Mouse (Mus musculus) CH12.LX (cell line): ENCODE measurements at regions not wholly inside any gene's neighbourhood (a gene's known extent, or its start where the extent isn't known, plus 50 kb on each side); places are given as distances from the start of the nearest gene placed in this dataset.

Experiments used
- DNase-seq: peaks from one replicate; pipeline ENCODE4 v3.0.0-alpha.2; 2013; ENCODE audit errors: extremely low read depth
- H3K27ac ChIP-seq: 2 replicates; pipeline ENCODE4 v1.5.1; 2012; ENCODE audit warnings: low read depth, mild to moderate bottlenecking, control low read depth, moderate library complexity; ENCODE audit not compliant: insufficient read depth
- H3K27me3 ChIP-seq: replicated peaks from 2 replicates; pipeline ENCODE3; 2012; ENCODE audit warnings: inconsistent platforms
- H3K36me3 ChIP-seq, 2 experiments: replicated peaks in 1 of 2; 2 replicates each; pipeline versions ENCODE3 to v1.6.1; 2012; ENCODE audit warnings: inconsistent platforms in 1 of 2, low read length in 1 of 2, mild to moderate bottlenecking in 1 of 2, mixed read lengths in 1 of 2, moderate library complexity in 1 of 2; ENCODE audit not compliant: control insufficient read depth in 1 of 2, insufficient read depth in 1 of 2
- H3K4me1 ChIP-seq, 2 experiments: 2 replicates each; pipeline ENCODE4 v1.6.1; 2012; ENCODE audit warnings: inconsistent platforms in 1 of 2, moderate library complexity in 1 of 2; ENCODE audit not compliant: insufficient read depth in 2 of 2, control insufficient read depth in 1 of 2
- H3K4me2 ChIP-seq: 2 replicates; pipeline ENCODE4 v1.6.1; 2012; ENCODE audit warnings: low read depth, mild to moderate bottlenecking, control low read depth; ENCODE audit not compliant: poor library complexity, insufficient read depth, severe bottlenecking
- H3K4me3 ChIP-seq, 3 experiments: fragments of 150-350 bp in 1 of 3; sonication (generic) in 1 of 3; replicated peaks in 1 of 3; 2 replicates each; pipeline versions ENCODE3 to v1.5.1; 2011 to 2012; ENCODE audit warnings: low read depth in 2 of 3, low read length in 2 of 3, mild to moderate bottlenecking in 2 of 3, moderate library complexity in 2 of 3, control low read depth in 1 of 3, improper control_type of control experiment in 1 of 3, inconsistent platforms in 1 of 3, mixed read lengths in 1 of 3; ENCODE audit not compliant: poor library complexity in 1 of 3
- H3K79me2 ChIP-seq: replicated peaks from 2 replicates; pipeline ENCODE4 v1.6.1; 2012; ENCODE audit warnings: mild to moderate bottlenecking, moderate library complexity; ENCODE audit not compliant: control insufficient read depth, poor library complexity, insufficient read depth, severe bottlenecking; ENCODE audit errors: extremely low read depth
- H3K9ac ChIP-seq: 2 replicates; pipeline ENCODE4 v1.6.1; 2012; ENCODE audit warnings: low read depth, mild to moderate bottlenecking, control low read depth, moderate library complexity; ENCODE audit not compliant: insufficient read depth
- H3K9me3 ChIP-seq: replicated peaks from 2 replicates; pipeline ENCODE3; 2012; ENCODE audit warnings: low read length, inconsistent platforms, mixed read lengths
- BHLHE40 ChIP-seq: IDR thresholded peaks from 2 replicates; pipeline ENCODE4 v1.6.1; 2011; ENCODE audit warnings: mild to moderate bottlenecking, low read depth, low read length, improper control_type of control experiment
- CHD2 ChIP-seq: IDR thresholded peaks from 2 replicates; pipeline ENCODE4 v1.6.1; 2011; ENCODE audit warnings: low read length, improper control_type of control experiment
- E2F4 ChIP-seq: IDR thresholded peaks from 2 replicates; pipeline ENCODE4 v1.6.1; 2011; ENCODE audit warnings: low read depth, low read length, improper control_type of control experiment; ENCODE audit not compliant: insufficient replicate concordance
- EP300 ChIP-seq: IDR thresholded peaks from 2 replicates; pipeline ENCODE4 v1.6.1; 2011; ENCODE audit warnings: low read length, improper control_type of control experiment
- ETS1 ChIP-seq: conservative IDR thresholded peaks from 2 replicates; pipeline ENCODE4 v1.6.1; 2012; ENCODE audit warnings: low read depth, mild to moderate bottlenecking, inconsistent platforms, low read length, improper control_type of control experiment, moderate library complexity
- IRF4 ChIP-seq: IDR thresholded peaks from 2 replicates; pipeline ENCODE4 v1.6.1; 2014; ENCODE audit warnings: low read depth, mild to moderate bottlenecking, inconsistent platforms, low read length, improper control_type of control experiment
- JUN ChIP-seq: IDR thresholded peaks from 2 replicates; pipeline ENCODE4 v1.6.1; 2011; ENCODE audit warnings: low read depth, mild to moderate bottlenecking, low read length, improper control_type of control experiment, moderate library complexity; ENCODE audit not compliant: insufficient read depth
- KAT2A ChIP-seq: IDR thresholded peaks from 2 replicates; pipeline ENCODE4 v1.6.1; 2012; ENCODE audit warnings: low read length, improper control_type of control experiment, inconsistent platforms; ENCODE audit not compliant: insufficient replicate concordance
- MAFK ChIP-seq: IDR thresholded peaks from 2 replicates; pipeline ENCODE4 v1.6.1; 2011; ENCODE audit warnings: low read length, improper control_type of control experiment; ENCODE audit not compliant: insufficient replicate concordance
- MAX ChIP-seq: IDR thresholded peaks from 2 replicates; pipeline ENCODE4 v1.6.1; 2011; ENCODE audit warnings: low read length, improper control_type of control experiment
- MAZ ChIP-seq: IDR thresholded peaks from 2 replicates; pipeline ENCODE4 v1.6.1; 2012; ENCODE audit warnings: low read depth, mild to moderate bottlenecking, inconsistent platforms, low read length, improper control_type of control experiment, moderate library complexity
- MEF2A ChIP-seq: IDR thresholded peaks from 2 replicates; pipeline ENCODE4 v1.6.1; 2014; ENCODE audit warnings: low read depth, mild to moderate bottlenecking, inconsistent platforms, low read length, improper control_type of control experiment, borderline replicate concordance
- MXI1 ChIP-seq: IDR thresholded peaks from 2 replicates; pipeline ENCODE4 v1.6.1; 2011; ENCODE audit warnings: mild to moderate bottlenecking, low read depth, low read length, improper control_type of control experiment
- NRF1 ChIP-seq: IDR thresholded peaks from 2 replicates; pipeline ENCODE4 v1.6.1; 2014; ENCODE audit warnings: low read depth, mild to moderate bottlenecking, inconsistent platforms, low read length, improper control_type of control experiment, moderate library complexity
- PAX5 ChIP-seq: IDR thresholded peaks from 2 replicates; pipeline ENCODE4 v1.6.1; 2012; ENCODE audit warnings: low read length, inconsistent platforms, mixed read lengths
- POLR2A ChIP-seq: IDR thresholded peaks from 2 replicates; pipeline ENCODE4 v1.6.1; 2011; ENCODE audit warnings: low read depth, mild to moderate bottlenecking, improper control_type of control experiment, low read length
- SIN3A ChIP-seq: IDR thresholded peaks from 2 replicates; pipeline ENCODE4 v1.6.1; 2012; ENCODE audit warnings: low read length, improper control_type of control experiment, inconsistent platforms
- TBP ChIP-seq: conservative IDR thresholded peaks from 2 replicates; pipeline ENCODE4 v1.6.1; 2011; ENCODE audit warnings: low read depth, low read length, improper control_type of control experiment
- TCF12 ChIP-seq: IDR thresholded peaks from 2 replicates; pipeline ENCODE4 v1.6.1; 2014; ENCODE audit warnings: low read depth, mild to moderate bottlenecking, inconsistent platforms, low read length, improper control_type of control experiment
- UBTF ChIP-seq: IDR thresholded peaks from 2 replicates; pipeline ENCODE4 v1.6.1; 2012; ENCODE audit warnings: low read depth, mild to moderate bottlenecking, inconsistent platforms, low read length, improper control_type of control experiment, moderate library complexity
- USF2 ChIP-seq: conservative IDR thresholded peaks from 2 replicates; pipeline ENCODE4 v1.6.1; 2011; ENCODE audit warnings: low read depth, low read length, improper control_type of control experiment
- ZC3H11A ChIP-seq: IDR thresholded peaks from 2 replicates; pipeline ENCODE4 v1.6.1; 2012; ENCODE audit warnings: low read depth, mild to moderate bottlenecking, inconsistent platforms, low read length, improper control_type of control experiment
- ZKSCAN1 ChIP-seq: IDR thresholded peaks from 2 replicates; pipeline ENCODE4 v1.6.1; 2012; ENCODE audit warnings: low read depth, inconsistent platforms, low read length, improper control_type of control experiment, borderline replicate concordance
- ZMIZ1 ChIP-seq: IDR thresholded peaks from 2 replicates; pipeline ENCODE4 v1.6.1; 2012; ENCODE audit warnings: low read depth, mild to moderate bottlenecking, inconsistent platforms, low read length, improper control_type of control experiment
- ZNF384 ChIP-seq: IDR thresholded peaks from 2 replicates; pipeline ENCODE4 v1.6.1; 2012; ENCODE audit warnings: low read depth, low read length, improper control_type of control experiment, inconsistent platforms
- dilution Hi-C: fragments of 300-500 bp; cut with MboI; formaldehyde crosslinking; loops from 2 replicates; pipeline ENCODE4 v1.14.3; 2020; ENCODE audit warnings: low sequenced_read_pairs; ENCODE audit not compliant: extremely low pct_unique_long_range_greater_than_20kb, extremely low pct_ligation_motif_present
- in situ Hi-C: fragments of 300-500 bp; cut with MboI; formaldehyde crosslinking; loops from 3 replicates; pipeline ENCODE4 v1.14.3; 2019; ENCODE audit warnings: low sequenced_read_pairs, low pct_ligation_motif_present, low pct_unique_long_range_greater_than_20kb, mixed read lengths

- TF ChIP-seq TCF12 (no peak), CHD2 (no peak), SIN3A (no peak), ETS1 (no peak), BHLHE40 (no peak), PAX5 (no peak), MAFK (no peak), MXI1 (no peak), IRF4 (no peak), USF2 (no peak), JUN (no peak), NRF1 (no peak), TBP (no peak), MAZ (no peak)
Measured at GRCm38 (mm10) chr9:112608932-112609331, 373.2 kb upstream of the Arpp21 start.

GRCm38 (mm10) chr9:112607221-112607620 lies 371.5 kb upstream of the Arpp21 start:
- H3K27me3 ChIP-seq: no peaks in the 10 kb centered on the region
- no peak overlapping the region for H3K4me2 ChIP-seq
- dilution Hi-C loops: no loop called here
- H3K36me3 ChIP-seq: no peaks in the 10 kb centered on the region
- TF ChIP-seq ZNF384 (no peak), KAT2A (no peak), UBTF (no peak), MAX (no peak), E2F4 (no peak), EP300 (no peak), ZMIZ1 (no peak), POLR2A (no peak), ETS1 (no peak), CHD2 (no peak), MEF2A (no peak), ZKSCAN1 (no peak), ZC3H11A (no peak)
- no peaks in the 10 kb centered on the region for H3K79me2 ChIP-seq
- no peaks in the 10 kb centered on the region for H3K4me1 ChIP-seq
- no peak overlapping the region for H3K27ac ChIP-seq
- in situ Hi-C loops: no loop called here
- H3K9ac ChIP-seq: no peak overlapping the region
- no peak overlapping the region for H3K4me3 ChIP-seq
- DNase-seq: no peak
- peaks cover 49% of the 10 kb centered on the region for H3K9me3 ChIP-seq

More at GRCm38 (mm10) chr9:112608932-112609331, 373.2 kb upstream of the Arpp21 start:
- Histone ChIP-seq H3K36me3 (no peaks in the 10 kb centered on the region), H3K4me1 (no peaks in the 10 kb centered on the region), H3K4me2 (no peak overlapping the region), H3K27me3 (no peaks in the 10 kb centered on the region), H3K9me3 (peaks cover 42% of the 10 kb centered on the region), H3K27ac (no peak overlapping the region), H3K4me3 (no peak overlapping the region), H3K79me2 (no peaks in the 10 kb centered on the region), H3K9ac (no peak overlapping the region)
- in situ Hi-C loops: no loop called here
- no peak for DNase-seq
- dilution Hi-C loops: no loop called here
